Mouse (Mus musculus) spleen, postnatal 4 days (tissue): ENCODE results near the gene T2.
"Not testable (repeated sequence)": the region's sequence is repeated elsewhere in the genome, so short reads cannot be mapped to it uniquely, and the experiment has no call there.

ENCODE experiments used
- DNase-seq, 2 experiments: peaks; one replicate each; pipeline ENCODE4 v3.0.0; 2022; ENCODE audit warnings: low spot score in 2 of 2

Gene T2

DNA sequence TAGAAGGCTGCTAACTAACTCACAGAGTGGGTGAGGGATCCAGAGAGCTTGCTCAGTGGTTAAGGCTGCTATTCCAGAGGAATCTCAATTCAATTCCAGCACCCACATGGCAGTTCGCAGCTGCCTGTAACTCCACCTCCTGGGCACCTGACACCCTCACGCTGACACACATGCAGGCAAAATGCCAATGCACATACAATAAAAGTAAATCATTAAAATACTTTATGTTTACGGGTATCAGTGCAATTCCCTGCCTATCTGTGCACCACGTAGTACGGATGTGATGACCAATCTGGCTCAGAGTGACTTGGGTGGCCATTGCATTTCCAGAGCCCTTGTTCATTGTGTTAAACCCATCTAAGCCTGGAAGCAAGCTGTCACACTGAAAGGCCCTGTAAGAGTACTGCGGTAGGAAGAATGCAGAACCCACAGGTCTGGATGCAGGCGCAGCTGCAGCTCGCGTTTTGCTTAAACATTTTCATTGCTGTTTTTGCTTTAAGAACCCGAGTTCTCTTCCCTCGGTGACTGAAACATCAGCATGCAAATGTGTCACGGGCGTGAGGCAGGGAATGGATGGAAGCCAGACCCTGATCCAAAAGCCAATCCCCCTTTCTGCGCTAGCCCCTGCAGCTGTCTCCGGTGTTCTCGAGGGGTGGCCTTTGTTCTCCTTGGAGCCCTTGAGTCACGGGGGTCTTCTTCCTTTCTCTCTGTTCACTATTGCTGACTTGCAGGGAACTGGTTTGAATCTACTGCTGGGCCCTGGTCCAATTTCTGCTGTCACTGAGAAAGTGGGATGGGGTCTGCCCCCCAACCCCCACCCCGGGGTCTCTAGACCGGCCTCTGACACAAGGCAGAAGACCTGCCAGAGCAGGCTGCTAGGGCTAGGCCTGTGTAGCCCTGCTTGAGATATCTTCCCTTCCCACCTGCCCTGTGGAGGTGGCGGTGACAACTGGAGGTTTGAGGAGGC lies 12.0 kb downstream of the T2 start:
- no peak for DNase-seq

DNA sequence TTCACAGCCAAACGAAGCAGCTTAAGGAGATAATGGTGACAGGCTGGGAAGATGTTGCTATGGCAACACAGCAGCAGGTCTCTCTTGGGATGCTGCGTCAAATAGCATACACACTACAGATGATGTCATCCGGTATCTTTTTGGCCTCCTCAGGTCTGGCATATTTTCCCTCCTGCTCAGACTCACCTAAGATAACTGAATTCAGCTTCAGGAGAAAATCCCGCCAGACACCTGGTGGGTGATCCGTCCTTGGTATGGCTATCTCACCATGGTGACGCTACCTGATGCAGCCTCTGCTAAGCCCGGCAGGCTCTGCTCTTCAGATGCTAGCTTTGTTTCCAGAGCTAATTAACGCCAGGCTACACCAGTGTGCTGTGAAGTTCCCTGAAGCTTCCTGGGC lies 12.8 kb downstream of the T2 start:
- no peak for DNase-seq

DNA sequence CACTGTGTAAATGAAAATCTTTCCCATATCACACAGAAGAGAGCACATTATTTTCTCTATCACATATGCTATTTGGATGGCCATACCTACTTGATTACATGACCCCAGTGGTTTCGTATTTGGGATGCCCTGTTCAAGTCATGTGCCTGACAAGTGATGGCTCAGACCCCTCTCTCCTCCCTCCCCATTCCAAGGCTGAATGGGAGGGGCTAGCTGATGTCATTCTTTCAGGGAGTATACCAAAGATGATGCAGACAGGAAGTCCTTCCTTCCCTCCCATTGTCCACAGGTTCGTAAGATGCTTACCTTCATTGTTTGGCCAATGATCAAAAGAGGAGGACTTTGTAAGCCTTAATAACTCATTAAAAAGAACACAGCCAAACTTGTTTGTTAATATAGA lies 13.4 kb downstream of the T2 start:
- DNase-seq = no peak

DNA sequence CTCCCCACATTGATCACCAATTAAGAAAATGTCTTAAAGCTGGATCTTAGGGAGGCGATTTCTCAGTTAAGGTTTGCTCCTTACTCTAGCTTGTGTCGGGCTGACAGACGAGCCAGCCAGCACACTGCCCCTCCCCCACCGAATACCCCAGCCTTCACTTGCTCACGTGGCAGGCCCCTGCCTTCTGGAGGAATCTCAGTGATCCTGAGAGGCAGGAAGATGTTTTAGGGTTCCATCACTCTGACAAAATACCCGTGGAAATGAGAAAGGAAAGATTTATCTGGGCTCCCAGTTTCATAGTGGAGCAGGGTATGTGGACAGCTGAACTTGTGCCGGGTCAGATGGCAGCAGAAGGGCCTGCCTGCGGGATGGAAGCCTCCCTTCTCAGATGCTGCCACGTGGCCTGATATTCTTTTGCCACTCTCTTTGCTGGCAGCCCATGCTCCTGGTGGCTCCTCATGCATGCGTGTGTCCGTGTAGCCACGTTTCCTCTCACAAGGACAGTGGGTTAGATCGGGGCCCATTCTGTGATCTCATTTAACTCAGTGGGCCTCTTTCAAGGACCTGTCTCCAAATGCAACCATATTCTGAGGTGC lies 14.9 kb downstream of the T2 start:
- no peak for DNase-seq

DNA sequence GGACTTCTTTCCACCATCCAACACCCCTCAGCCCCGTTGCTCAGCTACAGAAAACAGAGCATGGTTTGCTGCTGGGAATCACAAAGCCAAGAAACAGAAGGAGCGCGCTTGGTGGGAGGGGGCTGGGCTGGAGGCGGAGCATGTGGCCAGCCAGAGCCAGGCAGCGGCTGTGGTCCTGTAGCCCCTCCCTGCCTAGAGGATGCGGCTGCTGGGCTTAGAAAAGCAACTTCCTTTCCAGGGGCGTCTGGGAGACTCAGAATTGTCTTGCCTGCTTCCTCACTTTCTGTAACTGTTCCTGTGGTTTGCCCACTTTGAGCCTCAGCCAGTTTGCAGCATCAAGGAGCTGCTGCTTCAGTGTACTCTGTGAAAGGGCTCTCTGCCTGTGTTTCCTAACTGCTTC lies 16.0 kb downstream of the T2 start:
- DNase-seq = peak; percentile 35 to 70

DNA sequence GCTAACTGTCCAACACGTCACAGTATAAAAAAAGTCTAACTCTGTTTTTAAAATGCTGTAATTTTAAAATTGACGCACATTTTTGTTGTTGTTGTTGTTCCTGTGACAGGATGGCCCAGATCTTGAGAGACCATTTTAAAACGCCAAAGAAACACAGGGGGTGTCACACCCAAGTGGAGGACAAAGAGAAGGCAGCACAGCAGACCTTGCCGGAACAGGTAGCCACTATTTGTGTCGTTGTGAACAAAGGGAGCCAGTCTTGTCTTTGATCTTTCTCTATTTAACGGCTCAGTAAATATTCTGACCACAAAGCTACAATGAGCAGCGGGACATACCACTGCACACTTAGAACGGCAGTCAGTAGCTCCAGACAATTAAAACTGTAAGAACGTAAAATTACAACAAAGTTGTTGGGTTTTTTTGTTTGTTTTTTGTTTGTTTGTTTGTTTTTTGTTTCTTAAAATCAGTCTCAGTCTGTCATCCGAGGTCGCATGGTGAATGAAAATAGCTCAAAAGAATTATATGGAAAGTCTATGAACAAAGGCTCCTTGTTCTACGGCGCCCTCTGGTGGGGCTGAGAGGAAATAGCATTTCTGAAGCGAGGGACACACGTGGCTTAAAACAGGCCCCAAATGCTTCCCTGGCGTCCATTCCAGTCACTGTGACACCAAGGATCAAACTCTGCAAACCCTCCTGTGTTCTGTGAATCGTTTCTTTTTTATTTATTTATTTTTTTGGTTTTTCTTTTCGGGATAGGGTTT lies 16.7 kb downstream of the T2 start:
- DNase-seq = peak; percentile 64 to 87

DNA sequence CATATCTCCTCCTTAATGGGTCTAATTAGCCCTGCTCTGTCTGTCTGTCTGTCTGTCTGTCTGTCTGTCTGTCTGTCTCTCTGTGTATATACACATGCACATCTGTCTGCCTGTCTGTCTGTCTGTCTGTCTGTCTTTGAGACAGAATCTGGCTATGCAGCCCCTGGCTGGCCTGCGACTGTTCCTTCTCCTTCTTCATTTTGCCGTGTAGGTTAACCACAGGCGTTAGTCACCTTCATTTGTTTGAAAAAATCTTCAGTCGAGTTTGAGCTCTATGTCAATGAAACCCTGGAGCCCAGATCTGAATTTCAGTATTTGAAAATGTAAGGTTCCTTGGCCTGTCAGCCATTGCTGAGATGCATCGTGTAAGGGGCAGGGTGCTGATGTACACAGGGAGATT lies 21.5 kb downstream of the T2 start:
- no peak for DNase-seq

DNA sequence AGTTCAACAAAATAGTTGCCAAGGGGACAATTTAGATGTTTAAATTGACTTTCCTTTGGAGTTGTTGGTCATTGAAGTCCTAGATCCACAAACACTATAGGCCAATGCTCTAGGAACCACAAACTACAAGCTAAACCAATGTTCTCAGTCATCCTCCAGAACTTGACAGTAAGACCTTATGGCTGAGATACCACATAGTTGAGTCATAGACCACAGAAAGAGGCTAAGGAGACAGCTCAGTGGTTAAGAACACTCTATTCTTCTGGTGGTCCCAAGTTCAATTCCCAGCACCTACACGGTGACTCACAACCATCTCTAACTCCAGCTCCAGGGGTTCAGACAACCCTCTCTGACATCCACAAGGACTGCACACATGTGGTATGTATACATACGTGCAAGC lies 29.6 kb downstream of the T2 start:
- DNase-seq = no peak

DNA sequence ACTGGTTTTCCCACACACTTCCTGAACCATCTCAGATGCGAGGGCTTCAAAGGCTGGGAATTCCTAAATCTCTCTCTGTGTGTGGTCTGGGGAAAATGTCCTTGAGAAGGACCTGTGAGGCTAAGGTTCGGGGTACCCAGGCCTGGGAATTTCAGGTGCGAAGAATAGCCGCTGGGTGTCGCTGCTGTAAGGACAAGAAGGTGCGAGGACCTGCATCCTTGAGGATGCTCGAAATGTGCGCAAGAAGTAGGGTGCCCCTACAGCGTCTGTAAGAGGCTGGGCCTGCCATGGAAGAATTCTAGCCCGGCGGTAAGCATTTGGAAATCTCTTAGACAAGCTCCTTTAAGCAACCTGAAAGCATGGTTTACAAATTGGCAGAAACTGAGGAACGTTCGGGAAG lies 32.7 kb downstream of the T2 start:
- no peak for DNase-seq

DNA sequence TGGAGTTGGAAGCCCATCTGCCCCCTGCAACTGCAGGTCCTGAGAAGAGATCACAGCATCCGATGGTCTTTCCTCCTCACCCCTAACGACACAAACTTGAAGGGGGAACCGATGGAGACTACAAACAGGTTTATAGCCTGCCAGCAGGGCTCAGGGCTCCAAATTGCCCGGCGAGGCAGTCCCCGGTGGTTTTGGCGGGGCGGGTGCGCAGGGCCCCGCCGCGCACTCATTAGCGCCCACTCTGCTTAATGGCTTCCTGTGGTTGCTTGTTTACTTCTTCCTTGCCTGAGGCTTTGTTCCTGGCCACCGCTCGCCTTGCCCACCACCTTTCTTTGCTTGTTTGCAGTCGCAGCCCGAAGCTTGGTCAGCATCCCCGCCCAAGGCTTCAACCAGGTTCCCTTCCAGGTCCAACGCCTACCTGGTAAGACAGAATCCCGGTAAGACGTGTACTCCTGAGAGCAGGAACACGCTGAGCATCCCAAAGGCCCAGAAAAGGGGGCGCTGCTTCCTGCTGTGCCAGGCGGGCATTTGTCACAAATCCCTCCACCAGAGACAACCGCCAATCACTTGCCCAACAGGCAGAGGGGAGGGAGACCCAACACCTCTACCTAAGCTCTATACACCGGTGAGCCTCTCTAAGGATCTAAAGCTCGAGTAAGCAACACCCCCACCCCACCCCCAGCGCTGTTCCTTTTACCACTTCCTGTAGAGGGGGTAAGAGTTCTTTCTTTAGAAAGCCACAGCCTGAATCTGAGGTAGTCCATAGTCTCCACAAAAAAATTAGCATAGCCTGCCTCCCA lies 33.4 kb downstream of the T2 start:
- peak in 1 of 2 experiments; percentile 59 for DNase-seq

DNA sequence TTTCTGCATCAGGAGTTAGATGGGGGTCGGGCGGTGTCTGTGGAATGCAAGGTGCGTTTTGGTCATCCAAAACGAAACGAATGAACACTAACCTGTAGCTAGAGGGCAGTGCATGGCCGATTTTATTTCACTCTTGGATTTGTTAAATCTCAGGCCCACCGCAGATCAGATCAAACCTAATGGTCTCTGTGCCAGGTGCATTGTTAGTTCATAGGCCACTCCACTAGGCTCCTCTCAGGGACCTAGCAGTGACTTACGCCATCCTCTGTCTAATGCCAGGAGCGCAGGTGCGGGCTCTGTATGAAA lies 34.0 kb downstream of the T2 start:
- no peak for DNase-seq

DNA sequence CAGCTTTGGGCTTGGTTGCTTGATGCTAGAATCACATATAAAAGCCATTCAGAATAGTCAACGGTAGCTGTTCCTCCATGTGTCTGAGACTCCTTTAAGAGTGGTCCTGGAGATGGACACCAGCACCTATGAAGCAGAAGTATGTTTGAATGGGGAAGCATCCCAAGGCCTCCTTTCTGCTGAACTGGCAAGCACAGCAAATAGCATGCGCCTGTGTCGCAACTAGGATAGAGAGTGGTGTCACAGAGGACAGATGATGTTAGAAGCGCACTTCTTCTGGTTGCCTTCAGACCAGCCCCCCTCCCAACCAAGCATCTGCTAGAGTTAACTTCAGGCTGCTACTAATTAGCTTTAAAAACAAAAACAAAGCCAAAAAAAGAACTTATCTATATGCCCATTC lies 34.7 kb downstream of the T2 start:
- DNase-seq = no peak

DNA sequence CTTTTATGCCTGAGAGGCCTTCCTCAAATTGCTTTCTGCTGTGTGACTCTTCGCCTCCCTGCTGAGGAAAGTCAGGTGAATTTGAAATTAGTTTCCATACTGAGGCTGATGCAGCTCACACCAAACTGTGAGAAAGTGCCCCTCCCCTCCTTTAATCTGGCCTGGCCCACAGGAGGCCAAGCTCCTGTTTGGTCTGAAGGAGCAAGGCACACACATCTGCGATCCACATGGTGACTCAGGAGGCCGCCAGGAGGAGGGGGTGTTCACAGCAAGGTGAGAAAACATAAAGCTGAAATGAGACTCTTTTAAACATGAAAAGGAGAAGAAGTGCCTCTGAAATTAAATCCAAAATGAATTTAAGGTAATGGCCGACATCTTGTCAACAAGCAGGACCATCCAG lies 40.6 kb downstream of the T2 start:
- no peak for DNase-seq

DNA sequence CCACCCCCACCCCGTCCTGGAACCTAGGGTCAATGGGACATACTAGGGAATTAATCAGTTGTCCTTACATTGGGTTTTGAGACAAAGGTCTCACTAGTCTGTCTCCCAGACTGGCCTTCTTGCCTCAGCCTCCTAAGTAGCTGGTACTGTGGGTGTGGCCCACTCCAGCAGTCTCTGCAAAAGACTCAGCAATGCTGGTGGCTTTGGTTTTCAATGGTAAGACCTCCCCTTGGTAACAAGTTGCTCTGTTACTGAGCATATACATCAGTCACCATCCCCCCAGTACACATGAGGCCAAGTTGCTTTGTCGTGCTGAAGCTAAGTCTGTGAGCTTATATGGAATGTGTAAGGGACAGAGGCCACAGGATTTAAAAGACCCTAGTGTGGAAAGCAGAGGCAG lies 42.2 kb downstream of the T2 start:
- no peak for DNase-seq

DNA sequence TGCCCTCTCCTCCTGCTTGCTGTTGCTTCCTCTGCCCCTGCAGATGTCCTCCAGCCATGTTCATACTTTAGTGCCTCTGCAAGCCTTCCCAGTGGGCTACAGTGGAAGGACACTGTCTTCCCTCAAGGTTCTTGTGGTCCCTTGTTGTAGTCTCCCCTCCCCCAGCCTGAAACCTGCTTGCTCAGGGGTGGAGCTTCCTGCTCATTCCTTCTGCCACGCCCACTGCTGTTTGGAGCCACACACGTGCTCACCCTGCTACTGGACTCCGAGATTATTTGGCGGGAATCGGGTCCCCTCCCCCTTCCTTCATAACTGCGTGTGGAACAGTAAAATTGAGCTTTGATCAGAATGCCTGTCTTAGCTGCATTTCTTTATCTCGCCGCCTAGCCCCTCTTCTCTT lies 48.1 kb downstream of the T2 start:
- DNase-seq = not testable (repeated sequence)

DNA sequence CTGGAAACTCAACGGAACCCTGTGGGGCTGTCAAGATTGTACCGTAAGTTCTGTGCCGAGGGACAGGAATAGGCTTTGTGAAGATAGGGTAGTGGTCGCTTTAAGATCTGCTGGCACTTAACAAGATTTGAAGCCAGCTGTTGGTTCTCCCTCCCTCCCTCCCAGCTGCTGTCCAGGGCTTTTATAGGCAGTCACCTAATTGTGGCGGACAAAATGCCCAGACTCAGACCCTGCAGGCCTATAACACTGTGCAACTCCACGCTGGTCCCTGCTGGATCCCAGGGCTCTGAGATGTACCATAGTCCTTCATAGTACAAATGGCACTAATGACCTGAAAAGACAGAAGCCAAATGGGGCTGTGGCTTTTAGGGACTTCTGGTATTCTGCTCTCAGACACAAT lies 50.5 kb downstream of the T2 start:
- no peak for DNase-seq

DNA sequence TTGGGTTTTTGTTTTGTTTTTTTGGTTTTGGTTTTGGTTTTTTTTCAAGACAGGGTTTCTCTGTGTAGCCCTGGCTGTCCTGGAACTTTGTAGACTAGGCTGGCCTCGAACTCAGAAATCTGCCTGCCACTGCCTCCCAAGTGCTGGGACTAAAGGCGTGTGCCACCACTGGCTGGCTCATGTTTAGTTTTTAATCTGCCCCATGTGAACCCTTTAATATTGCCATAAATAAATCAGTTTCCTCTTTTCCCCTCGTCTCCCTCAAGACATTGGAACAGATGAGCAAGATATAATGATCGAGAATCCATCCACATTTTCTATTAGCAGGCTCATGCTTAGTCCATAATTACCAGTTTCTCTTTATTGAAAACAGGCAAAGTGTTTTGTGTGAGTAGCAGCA lies 52.2 kb downstream of the T2 start:
- DNase-seq = not testable (repeated sequence)

DNA sequence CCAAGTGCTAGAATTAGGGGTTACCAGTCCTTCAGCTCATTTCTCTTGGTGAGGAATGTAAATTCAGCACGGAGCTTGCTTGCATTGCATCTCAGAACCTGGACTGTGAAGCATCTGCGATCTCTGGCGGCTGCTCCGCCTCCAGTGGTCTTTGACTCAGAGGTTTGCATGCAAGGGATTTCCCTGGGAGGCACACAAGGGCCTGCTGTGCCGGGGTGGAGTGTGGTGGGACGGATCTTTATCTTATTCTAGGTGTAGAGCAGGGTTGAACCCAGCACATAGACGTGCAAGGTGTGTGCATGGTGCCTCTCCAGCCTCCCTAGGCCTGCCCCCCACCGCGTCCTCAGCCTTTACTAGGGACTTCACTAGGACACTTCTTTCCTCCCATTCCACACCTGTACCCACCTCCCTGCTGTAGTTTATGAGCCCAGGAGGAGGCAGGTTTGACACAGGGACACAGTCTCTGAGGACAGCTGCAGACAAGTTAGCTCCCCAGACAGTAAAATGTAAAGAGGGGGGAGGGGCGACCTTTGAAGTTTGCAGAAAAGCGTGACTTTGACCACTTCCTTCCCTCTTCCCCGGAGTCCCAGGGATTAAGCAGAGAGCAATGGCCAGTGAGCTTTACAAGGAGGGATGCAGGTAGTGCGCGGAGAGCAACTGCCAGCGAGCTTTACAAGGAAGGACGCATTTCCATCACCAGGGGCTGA lies 53.0 kb downstream of the T2 start:
- peak in 1 of 2 experiments; percentile 52 for DNase-seq

DNA sequence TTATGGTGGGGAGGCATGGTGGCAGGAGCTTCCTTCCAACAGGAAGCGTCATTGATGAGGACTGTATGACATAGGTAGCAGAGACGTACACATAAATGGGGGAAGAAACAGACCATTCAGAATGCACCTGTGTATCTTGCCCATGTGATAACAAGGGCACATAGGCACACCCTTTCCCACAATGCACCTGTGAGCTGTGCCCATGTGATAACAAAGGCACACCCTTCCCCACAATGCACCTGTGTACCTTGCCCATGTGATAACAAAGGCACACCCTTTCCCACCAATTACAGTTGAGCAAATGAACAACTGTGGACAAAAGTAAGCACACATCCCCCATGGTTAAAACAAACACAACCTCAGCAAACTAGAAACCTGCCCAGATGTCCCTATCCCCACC lies 54.5 kb downstream of the T2 start:
- no peak for DNase-seq

DNA sequence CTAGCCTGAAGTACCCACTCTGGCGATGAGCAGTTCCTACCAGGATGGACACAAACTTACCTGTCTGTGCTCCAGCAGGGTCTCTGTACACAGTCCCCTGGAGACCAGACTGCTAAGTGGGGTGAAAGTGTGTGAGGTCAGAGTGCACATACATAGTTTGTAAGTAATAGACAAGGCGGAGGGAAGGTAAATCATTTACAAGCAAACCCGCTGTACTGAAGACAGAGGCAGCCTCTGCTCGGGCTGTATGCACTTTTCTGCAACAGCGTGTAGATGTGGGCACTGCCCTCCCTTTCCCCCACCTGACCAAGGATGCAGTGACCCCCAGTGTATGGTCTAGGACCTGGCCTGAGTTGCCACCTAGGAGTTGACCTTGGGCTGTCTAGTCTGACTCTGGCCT lies 57.9 kb downstream of the T2 start:
- no peak for DNase-seq

DNA sequence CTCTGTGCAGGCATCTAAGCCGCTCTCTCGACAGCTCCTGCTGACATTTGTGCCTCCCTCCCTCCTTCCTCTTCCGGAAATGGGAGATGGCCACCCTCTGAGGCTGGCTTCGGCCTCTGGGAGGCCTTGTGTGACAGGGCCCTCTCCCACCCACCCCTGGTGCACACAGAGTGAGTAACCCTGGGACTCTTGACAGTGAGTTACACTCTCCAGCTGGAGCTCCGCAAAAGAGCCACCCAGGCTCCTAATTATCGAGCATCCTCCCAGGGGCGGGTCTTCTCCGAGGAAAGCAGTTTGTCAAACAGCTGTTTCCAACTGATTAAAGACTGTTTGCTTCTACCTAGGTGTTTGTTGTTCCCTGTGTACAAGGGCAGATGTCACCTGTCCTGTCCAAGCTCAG lies 59.7 kb downstream of the T2 start:
- DNase-seq = no peak
